Mouse (Mus musculus): ENCODE data around the gene Tmpo. TPM values are rescaled to one million over a fixed set of nuclear protein-coding genes. Genes with fewer than 3 reads are reported as not detected.

Gene Tmpo
- polyA plus RNA-seq, 1 experiment from 2014 or later, result 101 TPM

DNA sequence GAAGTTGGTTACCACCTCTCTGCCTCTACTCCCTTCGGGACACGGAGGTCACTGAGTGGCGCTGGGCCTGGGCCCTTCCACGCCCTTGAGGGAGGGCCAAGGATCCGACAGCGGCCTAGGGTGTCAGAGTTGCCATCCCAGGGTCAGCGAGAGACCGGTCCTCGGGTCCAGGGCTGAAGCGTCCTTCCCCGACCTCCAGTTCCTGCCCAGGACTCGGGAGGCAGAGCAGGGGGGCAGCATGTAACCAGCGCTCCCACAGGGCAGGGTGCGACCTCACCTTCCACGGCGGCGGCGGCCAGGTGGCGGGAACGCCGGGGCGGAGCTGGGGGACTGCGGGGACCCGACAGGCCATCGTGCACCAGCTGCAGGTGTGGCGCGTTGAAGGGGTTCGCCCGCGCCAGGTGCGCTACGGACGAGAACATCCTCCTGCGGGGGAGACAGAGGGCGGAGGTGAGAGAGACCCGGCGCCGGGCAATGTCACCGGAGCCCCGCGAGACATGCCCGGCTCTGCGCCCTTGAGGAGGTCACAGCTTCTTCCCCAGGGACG, 57.8 kb downstream of the Tmpo start:
- peak overlapping the region; percentile 95 for H3K4me3 ChIP-seq (ENCODE audit: low read depth, low read length)
- H3K4me1 ChIP-seq (ENCODE audit: control insufficient read depth, low read depth, low read length), result peaks cover 17% of the 10 kb centered on the region
- peak overlapping the region; percentile 96 for H3K9ac ChIP-seq (ENCODE audit: low read depth, low read length)
- no peaks in the 10 kb centered on the region for H3K9me3 ChIP-seq (replicated peaks; ENCODE audit: control insufficient read depth, low read length)
- H3K36me3 ChIP-seq (ENCODE audit: control insufficient read depth, insufficient read depth), result peaks cover 24% of the 10 kb centered on the region
- peak overlapping the region; percentile 93 for H3K27ac ChIP-seq (ENCODE audit: low read length)
- peak overlapping the region; percentile 85 for H3K4me2 ChIP-seq (ENCODE audit: low read depth, low read length)
- ATAC-seq (ENCODE audit: low read depth), result peak; percentile 54
- under 1% methylated on average over 44 of the region's 44 CpGs for WGBS (ENCODE audit: insufficient replicate concordance)
- no peaks in the 10 kb centered on the region for H3K27me3 ChIP-seq (ENCODE audit: control insufficient read depth, insufficient read depth, low read depth, low read length)

DNA sequence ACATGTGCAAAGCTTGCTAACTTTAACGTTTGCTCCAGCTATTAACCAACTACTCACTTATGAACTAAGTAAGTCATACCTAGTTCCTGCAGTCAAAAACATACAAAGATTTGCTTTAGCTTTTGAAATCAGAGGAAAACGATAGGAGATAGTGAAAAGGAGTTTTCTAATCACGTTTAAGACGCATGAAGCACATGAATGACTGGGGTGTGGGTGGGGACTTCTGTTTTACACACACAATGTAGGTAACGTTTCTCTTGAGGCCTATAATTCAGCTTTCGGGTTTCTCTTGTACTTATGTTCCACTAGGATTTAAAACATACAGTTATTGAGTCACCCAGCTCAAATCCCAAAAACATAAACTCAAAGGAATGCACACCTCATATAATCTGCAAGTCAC, 58.5 kb downstream of the Tmpo start:
- H3K27me3 ChIP-seq (ENCODE audit: control insufficient read depth, insufficient read depth, low read depth, low read length), result no peaks in the 10 kb centered on the region
- peak overlapping the region; percentile 85 for H3K4me2 ChIP-seq (ENCODE audit: low read depth, low read length)
- peaks cover 17% of the 10 kb centered on the region for H3K4me1 ChIP-seq (ENCODE audit: control insufficient read depth, low read depth, low read length)
- H3K9ac ChIP-seq (ENCODE audit: low read depth, low read length), result peak overlapping the region; percentile 96
- ATAC-seq (ENCODE audit: low read depth), result no peak
- no peaks in the 10 kb centered on the region for H3K9me3 ChIP-seq (replicated peaks; ENCODE audit: control insufficient read depth, low read length)
- peak overlapping the region; percentile 95 for H3K4me3 ChIP-seq (ENCODE audit: low read depth, low read length)
- H3K27ac ChIP-seq (ENCODE audit: low read length), result no peak overlapping the region; the same call in 1 of the 2 replicates
- peaks cover 31% of the 10 kb centered on the region for H3K36me3 ChIP-seq (ENCODE audit: control insufficient read depth, insufficient read depth)
- 8% methylated on average over 6 of the region's 6 CpGs for WGBS (ENCODE audit: insufficient replicate concordance)

DNA sequence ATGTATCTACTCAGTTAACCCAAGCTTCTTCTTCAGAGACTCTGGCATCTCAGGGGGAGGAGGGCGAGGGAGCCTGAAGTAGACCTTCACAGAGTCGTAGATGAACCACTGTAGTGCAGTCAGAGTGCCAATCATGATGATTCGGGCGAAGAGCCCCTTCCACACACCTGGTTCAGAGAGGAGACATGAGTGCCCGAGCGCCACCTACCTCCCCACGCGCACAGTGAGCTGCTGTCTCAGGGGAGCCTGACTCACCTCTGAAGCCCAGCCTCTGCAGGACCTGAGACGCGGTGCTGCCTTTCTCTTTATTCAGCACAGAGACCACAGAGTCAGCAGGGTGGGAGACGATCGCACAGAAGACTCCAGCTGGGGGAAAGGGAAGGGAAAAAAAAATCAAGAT, 64.2 kb downstream of the Tmpo start:
- Histone ChIP-seq H3K4me3 (ENCODE audit: low read depth, low read length) (no peak overlapping the region), H3K4me1 (ENCODE audit: control insufficient read depth, low read depth, low read length) (peaks cover 3% of the 10 kb centered on the region), H3K9ac (ENCODE audit: low read depth, low read length) (no peak overlapping the region), H3K27ac (ENCODE audit: low read length) (no peak overlapping the region), H3K36me3 (ENCODE audit: control insufficient read depth, insufficient read depth) (peaks cover 69% of the 10 kb centered on the region), H3K9me3 (replicated peaks; ENCODE audit: control insufficient read depth, low read length) (no peaks in the 10 kb centered on the region), H3K27me3 (ENCODE audit: control insufficient read depth, insufficient read depth, low read depth, low read length) (no peaks in the 10 kb centered on the region), H3K4me2 (ENCODE audit: low read depth, low read length) (no peak overlapping the region)
- WGBS (ENCODE audit: insufficient replicate concordance), result 83% methylated on average over 12 of the region's 12 CpGs
- ATAC-seq (ENCODE audit: low read depth), result no peak

DNA sequence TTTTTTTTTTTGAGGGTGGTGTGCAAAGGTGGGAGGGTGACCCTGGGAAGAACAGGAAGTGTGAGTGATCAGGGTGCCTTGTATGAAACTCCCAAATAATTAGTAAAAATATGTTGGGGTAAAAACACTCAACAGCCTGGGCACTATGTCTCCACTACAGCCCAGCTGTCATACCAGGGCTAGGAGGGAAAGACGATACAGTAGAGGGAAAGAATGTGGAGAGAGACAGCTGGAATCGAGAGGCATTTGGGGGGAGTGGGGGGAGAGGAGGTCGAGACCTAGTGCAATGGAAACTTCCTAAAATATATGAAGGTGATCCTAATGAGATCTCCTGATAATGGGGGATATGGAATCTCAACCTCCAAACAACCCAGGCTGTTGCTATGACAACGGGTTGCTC, 71.3 kb downstream of the Tmpo start:
- no peak overlapping the region for H3K4me2 ChIP-seq (ENCODE audit: low read depth, low read length)
- H3K36me3 ChIP-seq (ENCODE audit: control insufficient read depth, insufficient read depth), result peaks cover 17% of the 10 kb centered on the region
- H3K4me3 ChIP-seq (ENCODE audit: low read depth, low read length), result no peak overlapping the region
- H3K4me1 ChIP-seq (ENCODE audit: control insufficient read depth, low read depth, low read length), result no peaks in the 10 kb centered on the region
- no peaks in the 10 kb centered on the region for H3K27me3 ChIP-seq (ENCODE audit: control insufficient read depth, insufficient read depth, low read depth, low read length)
- no peak for ATAC-seq (ENCODE audit: low read depth)
- no peak overlapping the region for H3K27ac ChIP-seq (ENCODE audit: low read length)
- H3K9ac ChIP-seq (ENCODE audit: low read depth, low read length), result no peak overlapping the region
- no peaks in the 10 kb centered on the region for H3K9me3 ChIP-seq (replicated peaks; ENCODE audit: control insufficient read depth, low read length)
- 68% methylated on average over 4 of the region's 4 CpGs for WGBS (ENCODE audit: insufficient replicate concordance)

DNA sequence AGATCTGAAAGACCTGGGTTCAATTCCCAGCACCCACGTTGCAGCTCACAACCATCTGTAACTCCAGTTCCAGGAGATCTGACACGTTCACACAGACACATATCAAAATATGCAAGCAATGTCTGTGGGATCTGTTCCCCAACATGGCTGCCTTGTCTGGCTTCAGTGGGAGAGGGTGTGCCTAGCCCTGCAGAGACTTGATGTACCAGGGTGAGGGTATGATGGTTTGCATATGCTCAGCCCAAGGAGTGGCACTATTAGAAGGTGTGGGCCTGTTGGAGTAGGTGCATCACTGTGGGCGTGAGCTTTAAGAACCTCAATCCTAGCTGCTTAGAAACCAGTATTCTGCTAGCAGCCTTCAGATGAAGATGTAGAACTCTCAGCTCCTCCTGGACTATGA, 75.1 kb downstream of the Tmpo start:
- H3K4me3 ChIP-seq (ENCODE audit: low read depth, low read length), result no peak overlapping the region
- H3K4me2 ChIP-seq (ENCODE audit: low read depth, low read length), result no peak overlapping the region
- H3K36me3 ChIP-seq (ENCODE audit: control insufficient read depth, insufficient read depth), result no peaks in the 10 kb centered on the region
- no peak overlapping the region for H3K9ac ChIP-seq (ENCODE audit: low read depth, low read length)
- ATAC-seq (ENCODE audit: low read depth), result no peak
- H3K4me1 ChIP-seq (ENCODE audit: control insufficient read depth, low read depth, low read length), result no peaks in the 10 kb centered on the region
- H3K9me3 ChIP-seq (replicated peaks; ENCODE audit: control insufficient read depth, low read length), result no peaks in the 10 kb centered on the region
- H3K27me3 ChIP-seq (ENCODE audit: control insufficient read depth, insufficient read depth, low read depth, low read length), result no peaks in the 10 kb centered on the region
- WGBS (ENCODE audit: insufficient replicate concordance), result 72% methylated on average over 3 of the region's 3 CpGs
- no peak overlapping the region for H3K27ac ChIP-seq (ENCODE audit: low read length)

DNA sequence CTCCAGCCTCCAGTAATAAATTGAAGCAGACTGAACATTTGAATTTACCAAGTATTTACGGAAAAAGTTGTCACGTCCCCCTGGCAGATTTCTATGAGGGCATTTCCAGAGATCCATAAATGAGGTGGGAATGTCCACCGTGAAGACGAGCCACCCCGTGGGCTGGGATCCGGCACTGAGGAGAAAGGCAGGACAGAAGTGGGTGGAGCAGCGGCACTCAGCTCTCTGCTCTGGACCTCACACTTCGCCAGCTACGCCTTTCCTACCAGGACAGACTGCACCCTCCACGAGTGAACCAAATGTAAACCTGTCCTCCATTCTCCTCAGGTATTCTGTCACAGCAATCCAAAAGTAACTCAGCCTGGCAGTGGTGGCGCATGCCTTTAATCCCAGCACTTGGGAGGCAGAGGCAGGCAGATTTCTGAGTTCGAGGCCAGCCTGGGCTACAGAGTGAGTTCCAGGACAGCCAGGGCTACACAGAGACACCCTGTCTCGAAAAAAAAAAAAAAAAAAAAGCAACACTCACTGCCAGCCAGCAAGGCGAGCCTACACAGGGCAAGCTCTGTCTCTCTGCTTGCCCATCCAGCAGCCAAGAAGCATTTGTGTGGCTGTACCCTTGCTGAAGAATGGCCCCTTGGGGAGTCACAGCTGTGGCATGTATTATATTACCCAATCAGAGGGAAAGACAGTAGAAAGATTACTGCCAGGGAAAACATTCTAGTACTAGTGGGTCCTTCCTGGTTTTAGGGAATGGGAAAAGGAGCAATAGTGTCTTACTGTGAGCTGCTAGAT, 78.1 kb downstream of the Tmpo start:
- H3K4me3 ChIP-seq (ENCODE audit: low read depth, low read length), result no peak overlapping the region
- WGBS (ENCODE audit: insufficient replicate concordance), result 71% methylated on average over 14 of the region's 14 CpGs
- ATAC-seq (ENCODE audit: low read depth), result no peak

DNA sequence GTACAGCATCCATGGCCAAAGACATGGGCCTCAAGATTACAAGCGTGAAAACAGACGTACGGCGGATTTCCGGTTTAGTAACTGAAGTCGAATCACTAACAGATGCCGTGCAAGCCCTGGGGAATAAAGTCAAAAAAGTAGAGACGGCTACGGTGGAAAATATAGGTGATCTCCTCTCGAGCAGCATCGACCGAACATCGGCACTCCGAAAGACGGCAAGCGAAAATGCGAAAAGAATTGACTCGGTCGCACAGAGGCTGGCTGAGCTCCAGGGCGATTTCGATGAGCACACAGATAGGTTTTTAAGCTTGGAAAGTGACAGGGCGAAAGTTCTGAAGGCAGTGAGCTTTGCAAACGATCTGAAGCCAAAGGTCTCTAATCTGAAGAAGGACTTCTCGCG, 79.2 kb downstream of the Tmpo start:
- no peaks in the 10 kb centered on the region for H3K4me1 ChIP-seq (ENCODE audit: control insufficient read depth, low read depth, low read length)
- no peaks in the 10 kb centered on the region for H3K9me3 ChIP-seq (replicated peaks; ENCODE audit: control insufficient read depth, low read length)
- no peak overlapping the region for H3K4me3 ChIP-seq (ENCODE audit: low read depth, low read length)
- no peak for ATAC-seq (ENCODE audit: low read depth)
- H3K9ac ChIP-seq (ENCODE audit: low read depth, low read length), result no peak overlapping the region
- no peak overlapping the region for H3K4me2 ChIP-seq (ENCODE audit: low read depth, low read length)
- H3K36me3 ChIP-seq (ENCODE audit: control insufficient read depth, insufficient read depth), result no peaks in the 10 kb centered on the region
- no peaks in the 10 kb centered on the region for H3K27me3 ChIP-seq (ENCODE audit: control insufficient read depth, insufficient read depth, low read depth, low read length)
- no peak overlapping the region for H3K27ac ChIP-seq (ENCODE audit: low read length)
- 87% methylated on average over 25 of the region's 25 CpGs for WGBS (ENCODE audit: insufficient replicate concordance)

More for the DNA sequence above, 78.1 kb downstream of the Tmpo start:
- H3K9me3 ChIP-seq (replicated peaks; ENCODE audit: control insufficient read depth, low read length), result no peaks in the 10 kb centered on the region
- no peaks in the 10 kb centered on the region for H3K36me3 ChIP-seq (ENCODE audit: control insufficient read depth, insufficient read depth)
- no peaks in the 10 kb centered on the region for H3K4me1 ChIP-seq (ENCODE audit: control insufficient read depth, low read depth, low read length)
- H3K4me2 ChIP-seq (ENCODE audit: low read depth, low read length), result no peak overlapping the region
- H3K27ac ChIP-seq (ENCODE audit: low read length), result no peak overlapping the region
- no peaks in the 10 kb centered on the region for H3K27me3 ChIP-seq (ENCODE audit: control insufficient read depth, insufficient read depth, low read depth, low read length)
- H3K9ac ChIP-seq (ENCODE audit: low read depth, low read length), result no peak overlapping the region

DNA sequence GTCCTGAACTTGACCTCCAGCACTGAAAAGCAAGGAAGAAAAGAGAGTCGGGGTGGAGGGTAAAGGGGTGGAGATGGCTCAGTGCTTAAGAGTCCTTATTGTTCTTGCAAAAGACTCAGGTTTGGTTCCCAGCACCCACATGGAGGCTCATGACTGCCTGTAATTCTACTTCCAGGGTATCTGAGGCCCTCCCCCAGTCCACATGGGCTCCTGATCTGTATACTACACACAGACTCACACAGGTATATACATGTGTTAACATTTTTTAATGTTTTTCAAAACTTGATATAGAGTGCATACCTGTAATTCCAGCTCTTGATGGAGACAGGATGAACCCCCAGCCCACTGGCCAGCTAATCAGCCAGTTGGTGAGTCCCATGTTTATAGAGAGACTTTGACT, 81.0 kb downstream of the Tmpo start:
- Histone ChIP-seq H3K4me3 (ENCODE audit: low read depth, low read length) (no peak overlapping the region), H3K4me1 (ENCODE audit: control insufficient read depth, low read depth, low read length) (no peaks in the 10 kb centered on the region), H3K27me3 (ENCODE audit: control insufficient read depth, insufficient read depth, low read depth, low read length) (no peaks in the 10 kb centered on the region), H3K9me3 (replicated peaks; ENCODE audit: control insufficient read depth, low read length) (no peaks in the 10 kb centered on the region), H3K9ac (ENCODE audit: low read depth, low read length) (no peak overlapping the region), H3K36me3 (ENCODE audit: control insufficient read depth, insufficient read depth) (no peaks in the 10 kb centered on the region), H3K4me2 (ENCODE audit: low read depth, low read length) (no peak overlapping the region), H3K27ac (ENCODE audit: low read length) (no peak overlapping the region)
- 77% methylated on average over 1 of the region's 1 CpGs for whole genome bisulfite sequencing (ENCODE audit: insufficient replicate concordance)
- no peak for ATAC-seq (ENCODE audit: low read depth)

DNA sequence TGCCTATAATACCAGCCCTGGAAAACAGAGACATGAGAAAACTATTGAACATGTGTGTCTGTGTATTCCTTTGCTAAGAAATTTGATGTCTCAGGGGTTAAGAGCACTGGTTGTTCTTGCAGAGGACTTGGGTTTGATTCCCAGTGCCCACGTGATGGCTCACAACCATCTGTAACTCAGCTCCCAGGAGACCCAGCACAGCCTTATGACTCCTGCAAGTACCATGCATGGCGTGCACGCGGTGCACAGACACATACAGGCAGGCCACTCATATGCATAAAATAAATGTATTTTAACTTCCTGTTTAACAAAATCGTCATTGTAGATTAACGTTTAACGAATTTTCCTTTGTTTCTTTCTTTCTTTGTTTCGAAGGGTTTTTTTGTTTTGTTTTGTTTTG, 83.1 kb downstream of the Tmpo start:
- no peak for ATAC-seq (ENCODE audit: low read depth)
- no peak overlapping the region for H3K9ac ChIP-seq (ENCODE audit: low read depth, low read length)
- 76% methylated on average over 8 of the region's 8 CpGs for WGBS (ENCODE audit: insufficient replicate concordance)

More for the DNA sequence above, 83.1 kb downstream of the Tmpo start:
- Histone ChIP-seq H3K36me3 (ENCODE audit: control insufficient read depth, insufficient read depth) (no peaks in the 10 kb centered on the region), H3K4me2 (ENCODE audit: low read depth, low read length) (no peak overlapping the region), H3K4me1 (ENCODE audit: control insufficient read depth, low read depth, low read length) (no peaks in the 10 kb centered on the region), H3K4me3 (ENCODE audit: low read depth, low read length) (no peak overlapping the region), H3K27ac (ENCODE audit: low read length) (no peak overlapping the region), H3K9me3 (replicated peaks; ENCODE audit: control insufficient read depth, low read length) (no peaks in the 10 kb centered on the region), H3K27me3 (ENCODE audit: control insufficient read depth, insufficient read depth, low read depth, low read length) (no peaks in the 10 kb centered on the region)

Measured in liver, embryonic 16.5 days (tissue).